Mouse (Mus musculus) myocyte (in vitro differentiated cells): ENCODE data around the gene Adcy7. TPM values are rescaled to one million over a fixed set of nuclear protein-coding genes. Genes with fewer than 3 reads are reported as not detected.
A peak's percentile ranks its signal among the peaks of the same experiment; 100 is the strongest.

Experiments
- H3K27me3 ChIP-seq: one replicate; pipeline ENCODE4 v1.6.1; 2011; ENCODE audit not compliant: control insufficient read depth, insufficient read depth, insufficient read length
- H3K36me3 ChIP-seq: one replicate; pipeline ENCODE4 v1.6.1; 2011; ENCODE audit not compliant: control insufficient read depth, insufficient read depth
- H3K4me2 ChIP-seq: one replicate; pipeline ENCODE4 v1.6.1; 2011; ENCODE audit warnings: low read depth, control low read depth
- H3K4me3 ChIP-seq: one replicate; pipeline ENCODE4 v1.5.1; 2011; ENCODE audit warnings: mild to moderate bottlenecking, control low read depth, moderate library complexity
- H3K79me2 ChIP-seq: one replicate; pipeline ENCODE4 v1.6.1; 2011; ENCODE audit not compliant: control insufficient read depth, insufficient read depth
- H3ac ChIP-seq: one replicate; pipeline ENCODE4 v1.6.1; 2011; ENCODE audit not compliant: control insufficient read depth, insufficient read length
- CEBPB ChIP-seq: IDR thresholded peaks from 2 replicates; pipeline ENCODE4 v1.6.1; 2011; ENCODE audit warnings: mild to moderate bottlenecking, moderate library complexity; ENCODE audit not compliant: poor library complexity, insufficient read depth, severe bottlenecking
- MAX ChIP-seq: IDR thresholded peaks from one replicate; pipeline ENCODE4 v1.6.1; 2011; ENCODE audit warnings: low read depth, mild to moderate bottlenecking, control low read depth
- MYOD1 ChIP-seq, 3 experiments: IDR thresholded peaks; one replicate each; pipeline ENCODE4 v1.6.1; 2011; ENCODE audit warnings: control low read depth in 2 of 3, low read depth in 2 of 3, mild to moderate bottlenecking in 2 of 3, moderate library complexity in 1 of 3; ENCODE audit not compliant: insufficient read length in 2 of 3, control insufficient read depth in 1 of 3
- MYOG ChIP-seq, 3 experiments: IDR thresholded peaks; one replicate each; pipeline ENCODE4 v1.6.1; 2011; ENCODE audit warnings: control low read depth in 2 of 3, low read depth in 2 of 3, mild to moderate bottlenecking in 2 of 3; ENCODE audit not compliant: insufficient read length in 2 of 3, control insufficient read depth in 1 of 3, insufficient read depth in 1 of 3
- POLR2A ChIP-seq: IDR thresholded peaks from one replicate; pipeline ENCODE4 v1.6.1; 2011; ENCODE audit warnings: low read depth, mild to moderate bottlenecking, control low read depth, moderate library complexity; ENCODE audit not compliant: insufficient read length
- POLR2AphosphoS2 ChIP-seq: IDR thresholded peaks from one replicate; pipeline ENCODE4 v1.6.1; 2011; ENCODE audit warnings: low read depth, control low read depth; ENCODE audit not compliant: insufficient read length
- REST ChIP-seq: IDR thresholded peaks from one replicate; pipeline ENCODE4 v1.6.1; 2011; ENCODE audit warnings: mild to moderate bottlenecking, control low read depth, moderate library complexity; ENCODE audit not compliant: insufficient read depth, insufficient read length
- SRF ChIP-seq: IDR thresholded peaks from one replicate; pipeline ENCODE4 v1.6.1; 2011; ENCODE audit warnings: low read depth; ENCODE audit not compliant: control insufficient read depth, insufficient read length
- TCF12 ChIP-seq: IDR thresholded peaks from one replicate; pipeline ENCODE4 v1.6.1; 2011; ENCODE audit warnings: mild to moderate bottlenecking, control low read depth; ENCODE audit not compliant: poor library complexity, insufficient read depth, severe bottlenecking
- TCF3 ChIP-seq: IDR thresholded peaks from one replicate; pipeline ENCODE4 v1.6.1; 2011; ENCODE audit warnings: low read depth, control low read depth; ENCODE audit not compliant: insufficient read length
- USF1 ChIP-seq: IDR thresholded peaks from one replicate; pipeline ENCODE4 v1.6.1; 2011; ENCODE audit warnings: low read depth, mild to moderate bottlenecking, control low read depth, moderate library complexity
- polyA plus RNA-seq: library from polyadenylated mRNA; unstranded; fragments of >200 nt; fragmentation: generic; extraction: Trizol; gene quantifications from one replicate; pipeline ENCODE4 v1.2.1, GENCODE M21; 2012; ENCODE audit warnings: missing spikeins

Adcy7 gene
- polyA plus RNA-seq, 1 experiment = 72.3 TPM

- Histone ChIP-seq H3K79me2 (peaks cover 20% of the 10 kb centered on the region), H3K36me3 (peaks cover 39% of the 10 kb centered on the region), H3ac (no peak overlapping the region)
These were observed 35.5 kb downstream of the Adcy7 start for GRCm38 (mm10) chr8:88307736-88308135.

GRCm38 (mm10) chr8:88309274-88309873, 37.2 kb downstream of the Adcy7 start:
- no peak overlapping the region for H3ac ChIP-seq
- H3K79me2 ChIP-seq = peaks cover 4% of the 10 kb centered on the region
- peaks cover 43% of the 10 kb centered on the region for H3K36me3 ChIP-seq
- no peaks in the 10 kb centered on the region for H3K27me3 ChIP-seq
- no peak for TF ChIP-seq REST
- TF ChIP-seq POLR2AphosphoS2 = peak; percentile 19
- no peak overlapping the region for H3K4me2 ChIP-seq
- H3K4me3 ChIP-seq = no peak overlapping the region

More at GRCm38 (mm10) chr8:88307736-88308135, 35.5 kb downstream of the Adcy7 start:
- no peak overlapping the region for H3K4me2 ChIP-seq
- no peaks in the 10 kb centered on the region for H3K27me3 ChIP-seq
- H3K4me3 ChIP-seq = no peak overlapping the region
- TF ChIP-seq CEBPB = no peak
- TF ChIP-seq REST = no peak
- TF ChIP-seq POLR2AphosphoS2 = no peak
- TF ChIP-seq MYOG (IDR thresholded peaks at IDR 0.05; ENCODE audit: control insufficient read depth in 1 of 3, insufficient read depth in 1 of 3, insufficient read length in 2 of 3, low read depth in 2 of 3) = peak in 2 of 3 experiments; percentile 24 to 69
- TF ChIP-seq POLR2A = no peak
- TF ChIP-seq MYOD1 (IDR thresholded peaks at IDR 0.05; ENCODE audit: control insufficient read depth in 1 of 3, insufficient read length in 2 of 3, low read depth in 2 of 3) = peak in 2 of 3 experiments; percentile 60 to 61
- no peak for TF ChIP-seq MAX

DNA sequence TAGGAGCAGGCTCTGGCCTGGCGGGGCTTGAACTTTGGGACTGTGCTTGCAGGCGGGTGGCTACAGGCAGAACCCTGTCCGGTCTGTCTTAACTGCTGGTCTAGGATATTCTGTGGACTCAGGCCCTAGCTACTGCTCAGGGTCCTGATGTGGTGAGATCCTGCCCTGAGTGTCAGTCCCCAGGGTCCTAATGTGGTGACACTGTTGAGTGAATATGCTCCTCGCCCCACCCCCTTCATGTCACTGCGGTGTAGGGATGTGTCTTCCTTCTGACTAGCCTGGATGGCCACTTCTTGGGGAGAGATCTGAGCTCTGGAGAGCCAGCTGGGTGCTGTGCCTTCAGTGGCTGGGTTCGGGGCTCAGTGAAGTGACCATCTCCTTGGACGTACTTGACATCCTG, 37.7 kb downstream of the Adcy7 start:
- H3K4me3 ChIP-seq = no peak overlapping the region
- no peak overlapping the region for H3K4me2 ChIP-seq
- no peak for TF ChIP-seq MYOG (IDR thresholded peaks at IDR 0.05; ENCODE audit: control insufficient read depth in 1 of 3, insufficient read depth in 1 of 3, insufficient read length in 2 of 3, low read depth in 2 of 3)
- no peak for TF ChIP-seq USF1
- H3K27me3 ChIP-seq = no peaks in the 10 kb centered on the region
- peaks cover 4% of the 10 kb centered on the region for H3K79me2 ChIP-seq
- H3K36me3 ChIP-seq = peaks cover 44% of the 10 kb centered on the region
- no peak overlapping the region for H3ac ChIP-seq

DNA sequence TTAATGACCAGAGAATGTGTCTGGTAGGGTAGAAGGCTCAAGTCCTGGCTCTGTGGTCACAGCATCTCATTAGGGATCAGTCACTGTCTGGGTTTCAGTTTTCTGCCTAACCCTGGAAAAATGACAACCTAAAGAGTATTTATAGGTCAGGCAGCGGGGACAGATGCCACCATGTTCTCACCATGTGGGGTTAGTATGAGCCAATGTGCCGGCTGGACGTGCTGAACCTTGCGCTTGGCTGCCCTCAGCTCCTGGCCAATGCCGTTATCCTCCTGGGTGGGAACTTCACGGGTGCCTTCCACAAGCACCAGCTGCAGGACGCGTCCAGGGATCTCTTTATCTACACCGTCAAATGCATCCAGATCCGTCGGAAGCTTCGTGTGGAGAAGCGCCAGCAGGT, 38.1 kb downstream of the Adcy7 start:
- Histone ChIP-seq H3K36me3 (peaks cover 48% of the 10 kb centered on the region), H3K4me2 (no peak overlapping the region), H3K4me3 (no peak overlapping the region), H3K79me2 (peaks cover 4% of the 10 kb centered on the region), H3ac (no peak overlapping the region), H3K27me3 (no peaks in the 10 kb centered on the region)
- no peak for TF ChIP-seq CEBPB
- no peak for TF ChIP-seq MYOD1 (IDR thresholded peaks at IDR 0.05; ENCODE audit: control insufficient read depth in 1 of 3, insufficient read length in 2 of 3, low read depth in 2 of 3)
- no peak for TF ChIP-seq POLR2AphosphoS2
- no peak for TF ChIP-seq POLR2A

DNA sequence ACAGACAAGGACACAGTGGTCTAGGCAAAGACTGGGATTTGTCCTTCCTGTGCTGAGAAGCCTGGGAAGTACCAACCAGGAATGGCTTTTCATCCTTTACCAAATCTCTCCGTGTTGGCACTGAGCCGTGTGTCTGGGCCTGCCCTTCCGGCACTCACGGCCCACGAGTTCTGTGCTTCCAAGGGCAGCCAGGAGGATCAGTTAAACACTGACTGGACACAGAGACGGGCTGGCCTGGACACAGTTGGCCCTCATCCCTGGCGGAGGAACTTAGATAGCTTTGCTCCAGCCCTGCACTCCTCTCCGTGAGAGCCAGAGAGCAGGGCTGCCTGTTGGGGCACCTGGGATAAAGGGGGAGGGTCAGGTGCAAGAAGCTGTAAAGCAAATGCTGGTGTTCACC, 40.8 kb downstream of the Adcy7 start:
- Histone ChIP-seq H3K79me2 (peaks cover 4% of the 10 kb centered on the region), H3ac (no peak overlapping the region), H3K27me3 (no peaks in the 10 kb centered on the region), H3K36me3 (peaks cover 40% of the 10 kb centered on the region), H3K4me2 (no peak overlapping the region), H3K4me3 (no peak overlapping the region)
- TF ChIP-seq MAX (no peak), SRF (no peak), TCF3 (no peak), MYOD1 (IDR thresholded peaks at IDR 0.05; ENCODE audit: control insufficient read depth in 1 of 3, insufficient read length in 2 of 3, low read depth in 2 of 3) (no peak)

DNA sequence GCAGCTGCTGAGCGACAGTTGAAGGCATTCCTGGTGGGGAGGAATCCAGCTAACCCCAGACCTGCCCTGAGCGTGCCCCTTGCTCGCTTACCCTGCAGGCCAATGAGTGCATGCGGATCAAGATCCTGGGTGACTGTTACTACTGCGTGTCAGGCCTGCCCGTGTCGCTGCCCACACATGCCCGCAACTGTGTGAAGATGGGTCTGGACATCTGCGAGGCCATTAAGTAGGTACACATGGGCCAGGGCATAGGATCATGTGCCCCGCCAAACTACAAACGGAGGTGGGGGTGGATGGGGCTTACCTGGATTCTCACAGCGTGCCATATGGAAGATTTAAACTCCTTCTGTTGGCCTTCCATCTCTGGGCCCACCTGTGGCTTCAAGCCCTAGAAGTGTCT, 41.8 kb downstream of the Adcy7 start:
- TF ChIP-seq SRF (no peak), TCF3 (no peak), TCF12 (no peak), POLR2A (peak; percentile 19), REST (no peak)
- H3ac ChIP-seq = no peak overlapping the region
- H3K4me3 ChIP-seq = no peak overlapping the region
- H3K4me2 ChIP-seq = no peak overlapping the region
- peaks cover 4% of the 10 kb centered on the region for H3K79me2 ChIP-seq
- H3K36me3 ChIP-seq = peaks cover 37% of the 10 kb centered on the region
- H3K27me3 ChIP-seq = no peaks in the 10 kb centered on the region
